Mouse (Mus musculus): ENCODE measurements around the gene Itgb3. TPM values are rescaled to one million over a fixed set of nuclear protein-coding genes. Genes with fewer than 3 reads are reported as not detected.

The Itgb3 gene
- polyA plus RNA-seq, 1 experiment from 2014 or later: 4.7 TPM

GRCm38 (mm10) chr11:104572566-104572965, 35.2 kb upstream of the Itgb3 start:
- Histone ChIP-seq H3K36me3 (no peaks in the 10 kb centered on the region), H3K27ac (replicated peaks) (no peak overlapping the region), H3K27me3 (ENCODE audit: low read depth, poor library complexity, severe bottlenecking) (peaks cover 20% of the 10 kb centered on the region), H3K9me3 (replicated peaks) (no peaks in the 10 kb centered on the region; the same call in 1 of the 2 replicates), H3K4me3 (no peak overlapping the region), H3K4me1 (peaks cover 11% of the 10 kb centered on the region)
- 70% methylated on average over 2 of the region's 2 CpGs for WGBS
- DNase-seq (ENCODE audit: low spot score): no peak

DNA sequence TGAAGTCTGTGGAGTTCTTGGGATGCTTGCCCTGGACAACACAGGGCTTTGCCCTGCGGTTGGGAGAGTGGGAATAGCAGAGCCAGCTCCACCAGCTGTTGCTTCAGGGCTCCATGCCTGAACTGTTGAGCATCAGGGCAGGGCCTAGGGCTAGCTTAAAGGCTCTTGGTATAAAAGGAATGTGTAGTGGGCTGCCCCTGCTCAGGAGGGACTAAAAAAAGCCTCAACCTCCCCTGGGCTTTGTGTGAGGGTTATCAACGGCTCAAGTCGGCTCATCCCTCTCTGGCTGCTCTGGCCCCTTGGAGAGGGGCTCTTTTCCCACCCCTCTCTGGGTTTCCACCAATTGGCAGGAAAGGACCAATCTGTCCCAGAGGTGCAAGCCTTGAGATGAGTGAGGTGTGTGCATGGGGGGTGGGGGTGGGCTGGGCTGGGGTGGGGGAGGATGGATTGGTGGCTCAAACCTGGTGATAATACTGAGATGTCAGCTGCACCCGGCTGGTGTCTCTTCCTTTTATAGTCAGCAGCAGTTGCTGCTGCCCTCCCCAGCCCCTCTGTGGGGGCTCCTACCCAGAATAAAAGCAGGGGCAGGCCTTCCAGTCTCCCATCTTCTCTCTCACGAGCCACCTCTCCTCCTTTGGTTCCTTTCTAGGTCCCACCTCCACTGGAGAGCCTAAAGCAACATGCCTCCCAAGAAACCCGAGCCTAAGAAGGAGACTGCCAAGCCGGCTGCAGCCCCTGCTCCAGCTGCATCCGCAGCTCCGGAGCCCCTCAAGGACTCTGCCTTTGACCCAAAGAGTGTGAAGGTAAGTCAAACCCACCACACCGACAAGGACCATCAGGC, 30.8 kb upstream of the Itgb3 start:
- Histone ChIP-seq H3K36me3 (no peaks in the 10 kb centered on the region), H3K4me3 (no peak overlapping the region), H3K27me3 (ENCODE audit: low read depth, poor library complexity, severe bottlenecking) (peaks cover 11% of the 10 kb centered on the region), H3K27ac (replicated peaks) (no peak overlapping the region), H3K4me1 (peaks cover 32% of the 10 kb centered on the region), H3K9me3 (replicated peaks) (no peaks in the 10 kb centered on the region)
- WGBS: 40% methylated on average over 10 of the region's 10 CpGs
- no peak for DNase-seq (ENCODE audit: low spot score)

- Histone ChIP-seq H3K4me1 (peaks cover 39% of the 10 kb centered on the region), H3K27ac (replicated peaks) (no peak overlapping the region), H3K36me3 (no peaks in the 10 kb centered on the region), H3K4me3 (no peak overlapping the region), H3K27me3 (ENCODE audit: low read depth, poor library complexity, severe bottlenecking) (peaks cover under 1% of the 10 kb centered on the region; the same call in 1 of the 2 replicates), H3K9me3 (replicated peaks) (no peaks in the 10 kb centered on the region)
- WGBS: 68% methylated on average over 5 of the region's 5 CpGs
- DNase-seq (ENCODE audit: low spot score): no peak
Measured at GRCm38 (mm10) chr11:104578074-104578473, 29.7 kb upstream of the Itgb3 start.

GRCm38 (mm10) chr11:104579084-104579483, 28.7 kb upstream of the Itgb3 start:
- H3K4me3 ChIP-seq: no peak overlapping the region
- no peak for DNase-seq (ENCODE audit: low spot score)
- H3K36me3 ChIP-seq: no peaks in the 10 kb centered on the region
- peaks cover 39% of the 10 kb centered on the region for H3K4me1 ChIP-seq
- H3K9me3 ChIP-seq (replicated peaks): no peaks in the 10 kb centered on the region
- no peaks in the 10 kb centered on the region; the same call in 1 of the 2 replicates for H3K27me3 ChIP-seq (ENCODE audit: low read depth, poor library complexity, severe bottlenecking)
- WGBS: 95% methylated on average over 9 of the region's 9 CpGs
- no peak overlapping the region for H3K27ac ChIP-seq (replicated peaks)

DNA sequence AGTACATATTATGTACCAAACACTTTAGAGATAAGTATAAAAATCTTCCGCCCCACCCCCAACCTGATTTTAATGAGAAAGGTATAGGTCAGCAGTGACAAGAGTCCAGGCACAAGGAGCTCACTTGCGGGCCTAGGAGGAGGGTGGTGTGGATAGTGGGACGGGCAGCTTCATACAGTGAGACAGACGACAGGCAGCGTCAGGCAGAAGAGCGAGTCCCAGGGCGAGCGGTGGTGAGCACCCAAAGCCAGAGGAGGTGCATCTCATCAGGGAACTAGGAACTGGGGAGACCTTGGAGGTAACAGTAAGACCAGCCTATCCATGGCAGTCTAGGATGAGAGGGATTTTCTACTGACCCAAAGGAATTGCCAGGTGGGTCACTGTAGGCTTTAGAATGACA, 28.2 kb upstream of the Itgb3 start:
- H3K9me3 ChIP-seq (replicated peaks): no peaks in the 10 kb centered on the region
- H3K4me3 ChIP-seq: no peak overlapping the region
- no peak for DNase-seq (ENCODE audit: low spot score)
- H3K36me3 ChIP-seq: no peaks in the 10 kb centered on the region
- H3K27ac ChIP-seq (replicated peaks): no peak overlapping the region
- 93% methylated on average over 8 of the region's 8 CpGs for WGBS
- H3K4me1 ChIP-seq: peaks cover 39% of the 10 kb centered on the region
- no peaks in the 10 kb centered on the region; the same call in 1 of the 2 replicates for H3K27me3 ChIP-seq (ENCODE audit: low read depth, poor library complexity, severe bottlenecking)

DNA sequence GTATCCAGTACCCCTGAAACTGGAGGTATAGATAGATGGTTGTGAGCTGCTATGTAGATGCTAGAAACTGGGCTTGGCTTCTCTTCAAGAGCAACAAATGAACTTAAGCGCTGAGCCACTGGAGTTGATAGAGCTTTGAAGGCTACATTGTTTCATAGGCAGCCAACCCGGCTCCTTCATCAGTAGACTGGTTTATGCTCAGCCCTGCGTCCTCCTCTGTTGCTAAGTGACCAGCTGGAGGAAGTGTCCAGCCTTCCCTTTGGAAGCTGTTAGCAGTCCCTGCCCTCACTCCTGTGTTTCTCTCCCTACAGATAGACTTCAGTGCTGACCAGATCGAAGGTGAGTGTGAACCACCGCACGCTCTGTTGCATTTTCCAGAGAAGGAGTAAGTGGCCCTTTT, 27.7 kb upstream of the Itgb3 start:
- H3K36me3 ChIP-seq: no peaks in the 10 kb centered on the region
- no peak overlapping the region for H3K27ac ChIP-seq (replicated peaks)
- H3K27me3 ChIP-seq (ENCODE audit: low read depth, poor library complexity, severe bottlenecking): no peaks in the 10 kb centered on the region; the same call in 1 of the 2 replicates
- 77% methylated on average over 6 of the region's 6 CpGs for WGBS
- no peak overlapping the region for H3K4me3 ChIP-seq
- H3K9me3 ChIP-seq (replicated peaks): no peaks in the 10 kb centered on the region
- peaks cover 39% of the 10 kb centered on the region for H3K4me1 ChIP-seq
- DNase-seq (ENCODE audit: low spot score): no peak

GRCm38 (mm10) chr11:104580606-104581005, 27.2 kb upstream of the Itgb3 start:
- 89% methylated on average over 5 of the region's 5 CpGs for WGBS
- Histone ChIP-seq H3K4me1 (peaks cover 39% of the 10 kb centered on the region), H3K27me3 (ENCODE audit: low read depth, poor library complexity, severe bottlenecking) (no peaks in the 10 kb centered on the region; the same call in 1 of the 2 replicates), H3K27ac (replicated peaks) (no peak overlapping the region), H3K4me3 (no peak overlapping the region), H3K9me3 (replicated peaks) (no peaks in the 10 kb centered on the region), H3K36me3 (no peaks in the 10 kb centered on the region)
- DNase-seq (ENCODE audit: low spot score): no peak

DNA sequence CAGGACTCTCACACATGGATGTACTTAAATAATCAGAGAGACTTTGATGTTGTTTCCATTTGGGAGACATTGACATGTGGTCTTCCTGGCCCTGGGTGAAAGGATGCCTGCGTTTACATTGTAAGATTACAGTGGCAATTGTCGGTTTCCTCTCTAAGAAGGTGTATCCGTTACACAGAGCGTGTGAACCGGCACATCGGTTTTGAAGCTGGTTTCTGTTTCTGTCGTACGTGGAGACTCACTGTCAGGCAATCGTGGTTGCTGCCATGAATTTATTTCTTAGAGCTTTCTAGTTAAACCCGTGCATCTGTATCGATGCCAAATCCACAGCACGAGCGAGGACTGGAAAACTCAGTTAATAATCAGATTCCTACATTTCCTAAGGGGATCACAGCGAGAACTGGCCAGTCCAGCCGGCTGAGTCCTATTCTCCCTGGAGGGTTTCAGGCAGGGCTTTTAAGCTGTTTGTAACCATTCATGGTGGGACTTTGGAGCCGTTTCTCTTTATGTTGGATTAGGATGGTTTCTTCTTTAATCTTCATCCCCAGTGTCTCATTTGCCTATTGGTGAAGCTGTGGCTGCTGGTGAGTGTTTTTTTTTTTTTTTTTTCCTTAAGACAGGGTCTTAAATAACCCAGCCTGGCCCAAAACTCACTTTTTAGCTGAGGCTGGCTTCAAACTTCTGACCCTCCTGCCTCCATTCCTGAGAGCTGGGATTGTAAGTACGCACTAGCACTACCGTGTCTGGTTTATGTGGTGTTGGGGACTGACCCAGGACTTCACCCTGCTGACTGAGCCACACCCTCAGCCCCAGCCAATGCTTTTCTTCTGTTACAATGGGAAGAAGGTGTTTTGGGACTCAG, 26.1 kb upstream of the Itgb3 start:
- Histone ChIP-seq H3K4me3 (no peak overlapping the region), H3K9me3 (replicated peaks) (no peaks in the 10 kb centered on the region), H3K36me3 (no peaks in the 10 kb centered on the region), H3K27ac (replicated peaks) (no peak overlapping the region), H3K4me1 (peaks cover 39% of the 10 kb centered on the region), H3K27me3 (ENCODE audit: low read depth, poor library complexity, severe bottlenecking) (no peaks in the 10 kb centered on the region; the same call in 1 of the 2 replicates)
- no peak for DNase-seq (ENCODE audit: low spot score)
- 74% methylated on average over 18 of the region's 18 CpGs for WGBS

- Histone ChIP-seq H3K9me3 (replicated peaks) (no peaks in the 10 kb centered on the region), H3K27ac (replicated peaks) (no peak overlapping the region), H3K4me1 (peaks cover 35% of the 10 kb centered on the region), H3K36me3 (no peaks in the 10 kb centered on the region), H3K27me3 (ENCODE audit: low read depth, poor library complexity, severe bottlenecking) (no peaks in the 10 kb centered on the region; the same call in 1 of the 2 replicates), H3K4me3 (no peak overlapping the region)
- no peak for DNase-seq (ENCODE audit: low spot score)
- 91% methylated on average over 2 of the region's 2 CpGs for WGBS
Measured at GRCm38 (mm10) chr11:104582308-104582606, 25.5 kb upstream of the Itgb3 start.

GRCm38 (mm10) chr11:104582630-104583364, 25.0 kb upstream of the Itgb3 start:
- Histone ChIP-seq H3K9me3 (replicated peaks) (0 out of 2 replicates have a peak, but pooled peaks cover 2% of the 10 kb centered on the region), H3K27me3 (ENCODE audit: low read depth, poor library complexity, severe bottlenecking) (no peaks in the 10 kb centered on the region), H3K4me1 (peaks cover 33% of the 10 kb centered on the region), H3K36me3 (no peaks in the 10 kb centered on the region), H3K4me3 (no peak overlapping the region), H3K27ac (replicated peaks) (no peak overlapping the region)
- DNase-seq (ENCODE audit: low spot score): no peak
- 67% methylated on average over 13 of the region's 13 CpGs for WGBS

GRCm38 (mm10) chr11:104585495-104585894, 22.3 kb upstream of the Itgb3 start:
- Histone ChIP-seq H3K36me3 (no peaks in the 10 kb centered on the region), H3K27ac (replicated peaks) (no peak overlapping the region), H3K4me1 (peaks cover 14% of the 10 kb centered on the region; the same call in 1 of the 2 replicates), H3K9me3 (replicated peaks) (0 out of 2 replicates have a peak, but pooled peaks cover 6% of the 10 kb centered on the region), H3K27me3 (ENCODE audit: low read depth, poor library complexity, severe bottlenecking) (no peaks in the 10 kb centered on the region), H3K4me3 (no peak overlapping the region)
- WGBS: 83% methylated on average over 5 of the region's 5 CpGs
- no peak for DNase-seq (ENCODE audit: low spot score)

DNA sequence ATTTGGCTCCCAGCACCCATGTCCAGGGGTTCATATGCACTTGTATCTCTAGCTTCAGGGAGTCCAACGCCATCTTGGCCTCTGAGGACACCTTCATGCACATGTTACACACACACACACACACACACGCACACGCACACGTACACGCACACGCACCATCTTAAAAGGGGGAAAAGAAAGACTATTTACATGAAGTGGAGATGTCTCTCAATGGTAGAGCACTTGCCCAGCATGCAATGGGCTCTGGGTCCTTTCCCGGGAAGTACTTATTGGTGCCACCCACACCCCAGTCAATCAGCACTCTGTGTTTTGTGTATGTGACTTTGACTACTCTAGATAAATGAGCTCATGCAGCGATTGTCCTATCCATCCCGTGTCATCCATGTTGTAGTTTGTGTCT, 19.9 kb upstream of the Itgb3 start:
- 93% methylated on average over 9 of the region's 9 CpGs for WGBS
- Histone ChIP-seq H3K27me3 (ENCODE audit: low read depth, poor library complexity, severe bottlenecking) (no peaks in the 10 kb centered on the region), H3K36me3 (no peaks in the 10 kb centered on the region), H3K9me3 (replicated peaks) (0 out of 2 replicates have a peak, but pooled peaks cover 6% of the 10 kb centered on the region), H3K4me3 (no peak overlapping the region), H3K27ac (replicated peaks) (no peak overlapping the region), H3K4me1 (0 out of 2 replicates have a peak, but pooled peaks cover under 1% of the 10 kb centered on the region)
- DNase-seq (ENCODE audit: low spot score): no peak

Measured in midbrain, embryonic 10.5 days (tissue).